Mouse (Mus musculus): ENCODE data around the gene Ttc27.
A peak's percentile ranks its signal among the peaks of the same experiment; 100 is the strongest.
"Not testable (repeated sequence)": the region's sequence is repeated elsewhere in the genome, so short reads cannot be mapped to it uniquely, and the experiment has no call there.

Gene Ttc27

DNA sequence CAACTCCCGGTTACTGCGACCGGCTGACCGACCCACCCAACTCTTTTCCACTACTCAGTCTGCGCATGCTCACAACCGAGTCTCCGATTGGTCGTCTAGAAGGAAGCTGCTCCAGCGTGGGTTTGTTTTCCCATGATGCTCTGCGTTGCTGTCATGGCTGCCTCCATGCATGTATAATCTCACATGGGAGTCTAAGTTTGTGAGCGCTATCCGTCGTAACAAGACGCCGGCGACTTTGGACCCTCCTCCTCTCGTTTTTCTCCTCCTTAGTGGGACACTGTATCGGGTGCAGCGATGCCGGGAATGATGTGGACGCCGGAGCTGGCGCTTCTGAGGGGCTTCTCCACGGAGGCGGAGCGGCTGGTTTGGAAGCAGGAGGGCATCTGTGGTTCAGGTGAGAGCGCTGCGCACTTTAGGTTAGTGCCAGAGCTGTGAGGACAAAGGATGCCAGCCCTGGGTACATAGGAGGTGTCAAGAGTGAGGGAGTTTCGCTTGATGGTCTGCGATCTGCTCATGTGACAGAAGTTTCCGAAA, at the start of gene Ttc27:
Gene Ttc27 (plus strand): TSS at position 115 of the 534 bp plus-strand sequence.
- peak; percentile 99 for DNase-seq (ENCODE audit: extremely low spot score, low read depth, low spot score)

DNA sequence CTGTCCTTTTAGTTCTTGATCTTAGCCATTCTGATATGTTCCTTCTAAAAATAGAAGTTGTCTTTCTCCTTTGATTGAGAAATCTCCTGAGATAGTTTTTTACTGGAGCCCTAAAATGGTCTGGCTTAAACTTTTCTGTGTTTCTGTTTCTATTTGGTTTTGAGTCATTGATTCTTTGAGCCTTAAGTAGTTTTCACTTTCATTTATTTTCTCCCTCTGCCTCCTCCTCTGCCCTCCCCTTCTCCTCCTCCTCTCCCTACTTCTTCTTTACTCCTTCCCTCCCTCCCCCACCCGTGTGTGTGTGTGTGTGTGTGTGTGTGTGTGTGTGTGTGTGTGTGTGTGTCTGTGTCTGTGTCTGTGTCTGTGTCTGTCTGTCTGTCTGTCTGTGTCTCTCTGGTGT, 49.5 kb upstream of the Ttc27 start:
- DNase-seq (ENCODE audit: extremely low spot score, low read depth, low spot score), result no peak

DNA sequence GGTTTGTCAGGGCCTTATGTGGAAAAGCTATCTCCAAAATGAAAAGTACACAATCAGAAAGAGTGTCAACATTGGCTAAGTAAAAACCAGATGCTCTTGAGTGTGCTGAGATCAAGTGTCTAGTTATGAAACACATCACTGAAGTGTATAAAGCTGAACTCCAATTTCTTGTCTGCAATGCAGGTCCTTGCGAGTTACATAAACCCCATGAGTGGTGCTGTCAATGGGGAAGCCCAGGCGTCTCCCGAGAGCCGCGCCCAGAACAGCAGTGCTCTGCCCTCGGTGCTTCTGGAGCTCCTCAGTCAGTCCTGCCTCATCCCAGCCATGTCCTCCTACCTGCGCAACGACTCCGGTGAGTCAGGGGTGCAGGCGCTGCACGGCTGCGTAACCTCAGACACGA, 47.5 kb upstream of the Ttc27 start:
- DNase-seq (ENCODE audit: extremely low spot score, low read depth, low spot score), result no peak

DNA sequence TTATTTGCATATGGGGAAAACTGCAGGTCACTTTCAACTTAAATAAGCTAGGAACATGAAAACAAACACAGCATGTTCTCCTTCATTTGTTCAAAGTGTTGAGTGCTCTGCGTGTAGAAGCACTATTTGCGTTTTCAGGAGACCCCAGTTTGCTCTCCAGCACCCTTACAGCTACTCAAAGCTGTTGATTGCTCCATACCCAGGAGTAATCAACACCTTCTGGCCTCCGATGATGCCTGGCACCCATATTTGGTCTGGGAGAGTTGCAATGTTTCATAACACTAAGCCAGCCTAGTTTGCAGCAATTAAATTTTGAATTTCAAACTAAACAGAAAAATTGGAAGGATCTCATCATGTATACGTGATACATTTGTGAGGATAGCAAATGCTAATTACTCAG, 45.1 kb upstream of the Ttc27 start:
- no peak for DNase-seq (ENCODE audit: extremely low spot score, low read depth, low spot score)

DNA sequence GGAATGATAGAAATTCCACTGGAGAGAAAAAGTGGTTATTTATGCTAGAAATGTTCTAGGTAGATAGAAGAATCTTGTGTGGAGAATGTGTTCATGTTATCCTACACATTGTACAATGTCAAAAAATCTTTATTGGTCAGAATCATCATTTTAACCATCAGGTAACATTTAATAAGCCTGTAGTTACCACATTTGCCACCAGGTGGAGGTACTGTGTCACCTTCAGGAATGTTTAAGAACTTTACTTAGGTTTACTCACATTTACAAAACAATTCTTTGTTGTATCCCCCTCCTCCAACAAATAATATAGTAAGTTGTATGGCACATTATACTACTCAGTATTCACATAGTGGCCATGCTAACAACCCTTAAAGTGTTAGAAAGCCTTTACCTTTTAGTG, 44.3 kb upstream of the Ttc27 start:
- peak; percentile 44 for DNase-seq (ENCODE audit: extremely low spot score, low read depth, low spot score)

DNA sequence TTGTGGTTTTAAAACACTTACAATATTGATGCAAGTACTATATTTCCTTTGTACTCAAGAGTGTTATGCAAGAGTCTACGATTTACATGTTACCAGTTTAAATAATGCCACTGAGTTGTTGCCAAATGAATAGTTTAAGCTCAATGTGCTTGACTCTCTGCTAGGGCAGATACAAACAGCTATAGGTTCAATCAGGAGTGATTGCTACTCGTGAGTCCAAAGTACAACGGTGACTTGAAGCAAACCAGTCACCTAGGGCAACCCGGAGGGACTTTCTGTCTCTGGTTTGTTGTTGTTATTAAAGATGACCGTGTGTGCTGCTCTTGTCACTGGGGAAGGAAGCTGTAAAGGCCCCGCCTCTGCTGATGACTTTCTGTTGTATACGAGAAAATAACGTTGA, 39.5 kb upstream of the Ttc27 start:
- no peak for DNase-seq (ENCODE audit: extremely low spot score, low read depth, low spot score)

DNA sequence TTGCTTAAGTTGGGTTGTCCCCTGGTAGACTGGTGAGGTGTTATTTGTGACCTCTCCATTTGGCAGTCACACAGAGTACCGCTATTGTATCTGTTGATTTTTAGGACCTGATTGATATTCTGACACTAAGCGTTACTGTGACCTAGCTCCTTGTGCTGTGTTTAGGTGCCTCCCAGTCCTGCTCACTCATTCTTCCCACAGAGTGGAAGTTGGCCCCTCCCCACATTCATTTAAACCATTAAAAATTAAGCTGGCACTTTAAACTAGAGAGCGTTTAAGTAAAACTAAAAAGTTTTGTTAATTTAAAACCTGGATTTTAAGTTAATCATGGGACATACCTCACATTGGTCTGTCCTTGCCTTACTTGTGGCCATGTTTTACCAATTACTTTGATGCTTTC, 32.6 kb upstream of the Ttc27 start:
- DNase-seq (ENCODE audit: extremely low spot score, low read depth, low spot score), result no peak

DNA sequence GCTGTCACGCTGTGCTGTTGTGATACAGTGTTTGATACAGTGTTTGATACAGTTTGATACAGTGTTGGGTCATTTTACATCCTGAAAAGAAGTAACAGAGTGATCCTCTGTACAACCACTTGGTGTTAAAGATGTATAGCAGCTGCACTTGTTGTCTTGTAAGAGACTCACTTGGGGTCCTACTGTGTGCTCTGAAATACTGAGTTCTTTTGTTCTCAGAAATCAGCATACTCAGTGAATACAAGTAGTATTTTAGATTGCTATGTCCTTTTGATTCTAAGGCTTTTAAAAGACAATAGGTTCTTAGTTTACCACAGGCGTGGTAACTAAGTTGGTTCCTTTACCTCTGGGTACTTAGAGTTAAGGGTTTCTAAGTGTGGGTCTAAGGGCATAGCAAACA, 29.0 kb upstream of the Ttc27 start:
- no peak for DNase-seq (ENCODE audit: extremely low spot score, low read depth, low spot score)

DNA sequence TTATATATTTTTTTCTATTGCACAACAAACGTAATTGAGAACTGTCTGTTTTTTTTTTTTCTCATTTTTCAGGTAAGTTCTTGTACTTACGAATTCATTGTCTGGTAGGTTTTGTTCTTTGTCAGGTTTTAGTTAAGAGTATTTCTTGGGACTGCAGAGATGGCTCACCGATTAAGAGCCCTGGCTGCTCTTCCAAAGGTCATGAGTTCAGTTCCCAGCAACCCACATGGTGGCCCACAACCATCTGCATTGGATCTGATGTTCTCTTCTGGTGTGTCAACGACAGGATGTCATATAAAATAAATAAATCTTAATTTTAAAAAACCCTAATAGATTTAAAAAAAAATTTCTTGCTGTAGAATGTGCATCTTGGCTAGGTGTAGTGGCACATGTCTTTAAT, 28.1 kb upstream of the Ttc27 start:
- no peak for DNase-seq (ENCODE audit: extremely low spot score, low read depth, low spot score)

DNA sequence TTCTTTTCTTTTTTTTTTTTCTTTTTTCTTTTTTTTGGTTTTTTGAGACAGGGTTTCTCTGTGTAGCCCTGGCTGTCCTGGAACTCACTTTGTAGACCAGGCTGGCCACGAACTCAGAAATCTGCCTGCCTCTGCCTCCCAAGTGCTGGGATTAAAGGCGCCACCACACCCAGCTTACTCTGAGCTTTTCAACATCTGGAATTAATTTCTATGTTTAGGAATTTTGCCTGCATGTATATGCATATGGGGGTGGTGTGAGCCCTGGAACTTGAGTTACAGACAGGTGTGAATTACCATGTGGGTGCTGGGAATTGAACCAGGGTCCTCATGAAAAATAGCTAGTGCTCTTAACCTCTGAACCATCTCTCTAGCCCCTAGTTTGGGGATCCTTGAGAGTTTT, 15.9 kb upstream of the Ttc27 start:
- not testable (repeated sequence) for DNase-seq (ENCODE audit: extremely low spot score, low read depth, low spot score)

DNA sequence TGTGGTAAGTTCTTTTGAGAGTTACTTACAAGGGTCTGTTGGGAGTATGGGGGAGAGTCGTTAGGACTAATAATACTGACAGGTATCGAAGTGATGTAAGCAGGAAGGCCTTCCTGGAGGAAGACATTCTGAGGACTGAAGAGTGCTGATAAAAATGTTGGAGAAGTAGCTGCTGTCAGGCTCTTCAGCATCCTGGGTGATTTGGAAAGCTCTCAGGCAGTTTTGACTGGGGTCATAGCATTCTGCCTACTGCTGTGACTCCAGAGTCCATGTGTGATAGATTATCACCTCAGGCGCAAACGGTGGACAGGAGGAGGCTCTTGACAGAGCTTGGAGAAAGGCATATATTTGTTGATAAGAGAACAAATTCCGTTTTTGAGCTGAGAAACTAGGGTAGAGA, 12.1 kb upstream of the Ttc27 start:
- DNase-seq (ENCODE audit: extremely low spot score, low read depth, low spot score), result no peak

DNA sequence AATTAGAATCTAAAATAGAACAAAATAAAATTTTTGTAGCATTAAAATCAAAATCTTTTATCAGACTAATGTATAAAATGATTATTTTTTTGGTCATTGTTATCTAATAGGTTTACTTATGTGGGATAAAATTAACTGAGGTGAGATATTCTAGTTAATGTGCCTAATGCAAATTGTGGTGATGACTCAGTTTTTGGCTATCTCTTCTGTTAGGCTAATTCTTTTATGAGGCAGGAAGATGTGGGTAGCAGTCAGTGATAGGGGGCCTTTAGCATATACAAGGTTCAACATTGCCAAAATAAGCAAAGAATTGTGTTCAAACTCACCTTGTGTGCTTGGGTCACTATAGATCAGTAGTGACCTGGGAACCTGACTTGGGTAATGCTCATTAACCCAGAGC, 10.9 kb upstream of the Ttc27 start:
- no peak for DNase-seq (ENCODE audit: extremely low spot score, low read depth, low spot score)

DNA sequence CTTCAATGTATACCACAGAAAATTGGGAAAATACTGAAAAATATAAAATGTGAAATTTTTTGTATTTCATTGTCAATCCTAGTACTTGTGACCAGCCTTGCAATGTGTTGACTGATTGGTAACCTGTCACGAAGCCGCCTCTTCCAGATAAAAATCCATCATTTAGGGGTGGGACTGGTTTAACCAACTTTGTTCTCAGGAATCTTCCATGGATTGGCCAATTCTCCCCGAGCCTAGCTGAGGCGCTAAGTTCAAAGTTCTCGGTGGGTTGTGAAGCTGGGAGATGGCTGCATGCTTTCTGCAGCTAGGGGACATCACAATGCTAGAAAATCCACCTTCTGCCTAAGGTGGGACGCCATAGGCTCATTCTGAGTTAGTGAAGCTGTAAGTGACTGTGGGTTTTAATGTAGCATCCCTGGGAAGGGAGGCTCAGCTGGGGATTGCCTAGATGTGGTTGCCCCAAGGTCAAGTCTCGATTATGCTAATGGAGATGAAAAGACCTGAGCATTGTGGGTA, 9.8 kb upstream of the Ttc27 start:
- DNase-seq (ENCODE audit: extremely low spot score, low read depth, low spot score), result no peak

DNA sequence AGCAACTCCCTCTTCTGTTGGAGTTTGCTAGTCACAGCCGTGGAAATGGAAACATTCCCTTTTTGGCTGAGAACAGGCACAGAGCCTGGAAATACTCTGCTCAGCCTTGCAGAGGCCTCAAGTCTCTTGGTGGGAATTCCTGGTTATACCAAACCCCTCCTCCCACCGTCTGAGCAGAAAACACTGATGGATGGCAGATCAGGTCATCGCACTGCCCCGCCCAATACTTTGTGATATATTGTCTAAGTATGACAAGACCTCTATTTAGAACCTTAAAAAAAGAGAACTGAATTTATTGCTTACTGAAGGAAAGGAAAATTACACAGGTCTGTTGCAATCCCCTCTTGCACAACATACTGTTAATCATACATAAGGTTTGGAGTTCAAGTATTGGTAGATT, 6.8 kb upstream of the Ttc27 start:
- DNase-seq (ENCODE audit: extremely low spot score, low read depth, low spot score), result no peak

DNA sequence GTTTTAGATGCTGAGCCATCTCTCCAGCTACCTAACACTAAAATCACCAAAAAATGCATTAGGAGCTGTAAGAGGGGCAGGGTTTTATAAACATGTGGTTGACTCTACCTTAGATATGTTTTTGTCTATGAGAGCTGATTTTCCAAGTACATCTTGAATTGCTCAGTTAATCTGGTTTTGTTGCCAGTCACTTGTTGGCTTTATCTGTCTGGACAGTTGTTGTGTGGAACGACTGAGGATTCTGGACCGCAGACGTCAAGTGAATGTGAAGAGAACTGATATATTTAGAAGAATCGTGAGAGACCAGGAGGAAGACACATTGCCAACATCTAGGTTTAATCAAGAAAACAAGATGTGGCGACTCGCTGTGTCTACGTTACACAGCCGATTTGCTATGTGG, 5.9 kb upstream of the Ttc27 start:
- no peak for DNase-seq (ENCODE audit: extremely low spot score, low read depth, low spot score)

DNA sequence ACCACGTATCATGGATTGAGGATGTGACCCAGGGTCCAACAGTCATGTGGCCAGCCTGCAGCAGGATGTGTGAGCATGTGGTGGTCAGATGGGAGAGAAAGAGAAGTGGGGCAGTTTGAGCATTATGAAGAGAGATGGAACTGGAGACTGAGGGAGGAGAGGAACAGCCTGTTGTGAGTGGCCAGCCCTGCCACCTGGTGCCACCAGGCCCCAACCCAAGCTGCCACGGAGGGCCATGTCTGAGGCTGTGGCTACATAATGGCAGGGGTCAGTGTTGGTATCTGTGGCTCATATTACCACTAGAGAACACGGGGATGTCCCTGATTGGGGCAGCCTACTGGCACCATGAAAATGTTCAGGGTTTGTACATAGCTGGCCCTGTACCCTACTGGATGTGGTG, 2.4 kb upstream of the Ttc27 start:
- DNase-seq (ENCODE audit: extremely low spot score, low read depth, low spot score), result no peak

DNA sequence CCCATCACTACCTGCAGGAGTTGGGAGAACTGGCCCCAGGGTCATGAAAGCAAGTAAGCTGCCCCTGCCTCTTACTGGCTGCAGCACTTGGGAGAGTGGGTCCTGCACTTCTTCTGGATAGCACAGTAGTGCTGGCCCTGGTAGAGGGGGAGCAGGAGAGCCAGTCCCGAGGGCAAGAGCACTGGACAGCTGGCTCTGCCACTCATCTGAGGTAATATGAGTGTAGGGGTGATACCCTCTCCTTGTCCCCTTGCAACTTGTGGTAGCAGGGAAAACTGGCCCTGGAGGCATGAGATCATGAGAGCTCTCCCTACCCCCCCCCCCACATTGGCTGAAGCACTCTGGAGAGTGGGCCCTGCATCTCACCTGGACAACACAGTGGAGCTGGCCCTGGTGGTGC, 1.8 kb upstream of the Ttc27 start:
- DNase-seq (ENCODE audit: extremely low spot score, low read depth, low spot score), result no peak

DNA sequence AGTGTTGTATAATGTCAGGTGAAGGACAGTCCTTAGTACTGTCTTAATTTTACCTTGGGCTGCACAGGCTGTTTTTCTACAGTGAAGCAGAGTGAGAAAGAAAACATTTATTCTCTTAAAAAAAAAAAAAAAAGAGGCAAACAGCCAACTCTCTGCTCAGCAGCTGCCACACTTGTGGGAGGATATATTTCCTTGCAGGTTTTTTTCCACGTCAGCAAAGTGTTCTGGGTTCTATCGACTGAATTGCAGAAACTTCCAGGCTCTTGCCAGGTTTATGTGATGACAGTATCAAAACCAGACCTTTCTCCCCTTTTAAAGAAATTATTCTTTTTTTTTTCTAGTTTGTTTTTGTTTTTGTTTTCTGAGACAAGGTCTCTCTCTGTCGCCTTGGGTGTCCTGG, 889 bp upstream of the Ttc27 start:
- DNase-seq (ENCODE audit: extremely low spot score, low read depth, low spot score), result no peak

DNA sequence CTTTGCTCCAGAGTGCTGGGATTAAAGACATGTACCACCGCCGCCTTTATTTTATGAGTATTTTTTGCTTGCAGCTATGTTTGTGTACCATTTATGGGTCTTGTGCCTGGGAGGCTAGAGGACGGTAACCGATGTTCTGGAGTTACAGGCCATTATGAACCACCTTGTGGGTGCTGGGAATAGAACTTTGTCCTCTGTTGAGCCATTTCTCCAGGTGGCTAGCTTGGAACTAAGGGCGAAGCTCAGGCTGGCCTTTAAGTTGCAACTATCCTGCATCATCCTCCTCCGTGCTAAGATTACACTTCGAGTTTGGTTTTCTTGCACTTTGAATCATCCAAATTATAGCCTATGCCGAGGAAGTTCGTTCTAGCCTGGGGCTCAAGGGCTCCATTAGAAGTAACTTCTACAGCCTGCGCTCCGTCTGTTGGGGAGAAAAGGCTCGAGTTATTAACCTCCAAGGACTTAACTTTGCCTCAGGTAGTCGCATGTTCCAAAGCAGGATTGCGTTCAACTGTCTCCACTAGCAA, 378 bp upstream of the Ttc27 start:
- DNase-seq (ENCODE audit: extremely low spot score, low read depth, low spot score), result peak; percentile 20

DNA sequence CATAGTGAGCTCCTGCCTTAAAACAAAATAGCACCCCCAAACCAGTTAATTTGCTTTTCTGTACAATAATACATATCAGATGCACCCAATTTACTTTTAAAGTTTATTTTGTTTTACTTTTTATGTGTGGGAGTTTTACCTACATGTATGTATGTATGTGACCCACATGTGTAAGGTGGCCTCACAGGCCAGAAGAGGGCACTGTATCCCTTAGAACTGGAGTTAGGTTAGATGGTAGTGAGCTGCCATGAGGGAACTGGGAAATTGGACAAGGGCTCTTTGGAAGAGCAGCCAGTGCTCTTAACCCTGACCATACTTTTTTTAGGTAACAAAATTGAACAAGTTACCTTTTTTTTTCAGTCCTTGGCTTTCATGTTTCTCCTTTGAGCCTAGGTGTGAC, 15.3 kb downstream of the Ttc27 start:
- DNase-seq (ENCODE audit: extremely low spot score, low read depth, low spot score), result no peak

DNA sequence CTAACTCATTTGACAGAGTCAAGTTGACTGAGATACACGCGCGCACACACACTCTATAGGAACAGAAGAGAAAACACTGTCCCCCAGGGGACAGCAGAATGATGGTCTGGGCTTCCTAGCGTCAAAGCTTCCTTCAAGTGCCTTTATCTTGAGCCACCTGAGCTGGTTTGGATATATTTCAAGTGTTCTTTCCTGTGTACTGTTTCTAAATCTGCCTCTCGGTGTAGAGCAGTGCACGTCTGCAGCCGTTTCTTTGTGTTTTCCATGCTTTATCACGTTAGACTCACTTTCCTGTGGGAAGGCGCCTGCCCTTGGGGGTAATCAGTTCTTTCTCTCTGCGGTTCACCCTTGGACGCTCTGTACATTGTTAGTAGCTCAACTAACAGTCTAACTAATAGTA, 17.9 kb downstream of the Ttc27 start:
- DNase-seq (ENCODE audit: extremely low spot score, low read depth, low spot score), result no peak

DNA sequence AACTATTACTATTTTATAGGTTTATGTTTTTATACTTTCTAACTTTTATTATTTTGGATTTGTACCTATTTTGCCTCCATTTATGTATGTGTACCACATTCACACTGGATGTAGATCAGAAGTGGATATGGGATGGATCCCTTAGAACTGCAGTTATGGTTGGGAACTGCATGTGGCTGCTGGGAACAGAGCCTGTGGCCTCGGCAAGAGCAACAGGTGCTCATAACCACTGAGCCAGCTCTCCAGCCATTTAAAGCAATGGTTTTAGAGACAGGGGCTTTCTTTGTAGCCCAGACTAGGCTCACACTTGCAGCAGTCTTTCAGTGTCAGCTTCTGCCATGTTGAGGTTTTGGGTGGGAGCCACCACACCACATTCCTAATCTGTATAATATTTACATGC, 32.1 kb downstream of the Ttc27 start:
- DNase-seq (ENCODE audit: extremely low spot score, low read depth, low spot score), result no peak

DNA sequence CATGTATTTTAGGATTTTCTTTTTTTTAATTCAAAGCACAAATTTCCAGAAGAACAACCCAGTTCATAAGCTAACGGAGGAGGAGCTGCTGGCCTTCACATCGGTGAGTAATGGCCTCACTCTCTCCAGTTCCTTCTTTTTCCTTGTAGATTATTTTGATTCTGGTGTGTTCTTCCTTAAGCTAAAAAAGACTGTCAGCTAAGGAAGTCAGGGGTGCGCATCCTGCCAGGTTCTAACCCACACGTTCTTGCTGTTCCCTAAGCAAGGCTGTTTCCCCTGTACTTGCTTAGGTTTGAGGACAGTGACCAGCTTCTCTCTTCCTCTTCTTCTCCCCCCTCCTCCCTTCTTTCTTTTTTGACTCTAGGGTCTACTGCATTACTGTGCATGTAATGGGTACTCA, 33.5 kb downstream of the Ttc27 start:
- DNase-seq (ENCODE audit: extremely low spot score, low read depth, low spot score), result no peak

Measured in hindlimb bud, embryonic 11.5 days (tissue).